Mouse (Mus musculus) megakaryocyte progenitor cell, adult 5-6 weeks (primary cell): ENCODE results near the gene Dock9. TPM values are rescaled to one million over a fixed set of nuclear protein-coding genes. Genes with fewer than 3 reads are reported as not detected.
A peak's percentile ranks its signal among the peaks of the same experiment; 100 is the strongest.

Experiments used
- ATAC-seq: replicated peaks from 2 replicates; pipeline ENCODE4 v1.8.0; 2016; ENCODE audit warnings: mild to moderate bottlenecking, moderate TSS enrichment, inconsistent platforms; ENCODE audit not compliant: poor library complexity
- total RNA-seq, 2 experiments: library from RNA; stranded (forward) in 1 of 2; stranded (reverse) in 1 of 2; fragments of 157-497, 149-512 nt in 1 of 2; fragments of 200-1000 nt in 1 of 2; gene quantifications; 2 replicates each; pipeline versions ENCODE4 v1.2.3 to v1.2.4; 2015 to 2017

Gene Dock9
- total RNA-seq (2015) (8.7 and 11.6 TPM in 2 replicates), total RNA-seq (2017) (14.3 and 15.3 TPM in 2 replicates)

DNA sequence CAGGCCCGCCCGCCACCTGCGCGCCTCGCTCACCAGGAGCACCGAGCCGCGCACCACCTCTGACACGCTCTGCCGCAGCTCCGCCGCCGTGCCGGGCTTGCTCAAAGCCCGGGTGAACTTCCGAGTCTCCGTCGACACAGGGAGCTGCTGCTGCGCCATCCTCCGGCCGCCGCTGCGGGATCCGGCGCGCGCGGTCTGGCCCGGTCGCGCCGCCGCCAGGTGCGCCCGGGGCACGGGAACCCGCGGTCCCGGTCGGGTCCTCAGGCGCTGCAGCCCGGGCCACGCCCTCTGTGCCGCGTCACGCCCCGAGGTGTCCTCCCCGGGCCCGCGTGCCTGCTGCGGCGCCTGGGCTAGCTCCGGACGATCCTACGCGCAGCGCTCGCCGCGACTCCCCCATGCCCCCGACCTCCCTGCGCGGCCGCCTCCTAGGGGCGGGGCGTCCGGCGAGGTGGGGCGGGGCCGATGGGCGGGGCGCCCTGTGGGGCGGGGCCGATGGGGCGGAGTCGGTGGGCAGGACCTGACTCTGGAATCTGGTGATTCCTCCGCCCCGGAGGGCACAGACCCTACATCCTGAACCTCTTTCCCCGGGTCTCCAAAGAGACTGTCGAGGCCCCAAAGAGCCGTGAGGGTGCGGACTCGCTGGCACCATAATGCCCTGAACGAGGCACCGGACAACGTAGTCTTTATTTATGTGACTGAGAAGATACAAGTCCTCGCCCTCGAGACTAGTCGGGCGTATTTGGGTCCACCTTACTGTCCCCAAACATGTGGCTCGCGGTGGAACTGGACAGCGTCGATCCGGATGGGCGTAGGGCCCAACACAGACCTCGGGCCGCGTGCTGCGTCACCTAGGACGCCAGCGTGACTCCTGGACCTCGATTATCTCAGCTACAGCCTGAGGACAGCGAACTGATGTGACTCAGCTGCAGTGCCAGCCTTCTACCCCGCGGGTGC lies at the start of gene Dock9:
Dock9 (minus strand) TSS at position 381 of the 954 bp plus-strand sequence.
- ATAC-seq, result peak; percentile 63

DNA sequence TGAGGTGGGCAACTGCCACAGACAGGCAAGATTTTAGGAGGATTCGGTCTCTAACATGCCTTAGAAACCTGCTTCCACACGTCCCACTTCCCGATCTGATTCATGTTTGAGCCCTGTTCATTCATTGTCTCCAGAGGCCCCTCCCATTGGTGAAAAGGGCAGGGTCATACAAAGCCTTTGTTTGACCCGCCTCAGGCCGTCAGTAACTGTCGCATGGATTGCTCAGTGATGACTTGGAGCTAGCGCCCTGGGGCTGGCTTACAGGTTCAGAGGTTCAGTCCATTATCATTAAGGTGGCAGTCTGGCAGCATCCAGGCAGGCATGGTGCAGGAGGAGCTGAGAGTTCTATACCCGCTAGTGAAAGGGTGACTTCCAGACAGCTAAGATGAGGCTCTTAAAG lies 46.8 kb upstream of the Dock9 start:
- no peak for ATAC-seq

DNA sequence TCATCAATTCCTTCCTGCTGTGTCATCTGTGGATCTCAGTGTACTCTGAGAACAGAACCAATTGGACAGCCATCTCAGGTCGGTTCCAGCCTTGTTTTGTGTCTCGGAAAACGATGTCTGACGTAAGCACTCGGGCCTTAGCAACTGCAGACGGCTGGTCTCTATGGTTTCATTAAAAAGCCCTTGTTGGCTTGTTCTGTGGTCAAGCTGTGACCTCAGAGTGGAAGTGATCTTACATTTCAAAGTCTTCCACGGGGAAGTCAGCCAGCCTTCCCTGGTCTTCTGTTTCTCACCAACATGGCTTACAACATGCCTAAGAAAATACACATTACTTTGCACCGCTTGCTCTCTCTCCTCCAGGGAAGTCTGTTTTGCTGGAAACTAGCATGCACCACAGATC lies 42.6 kb upstream of the Dock9 start:
- ATAC-seq, result peak; percentile 60

DNA sequence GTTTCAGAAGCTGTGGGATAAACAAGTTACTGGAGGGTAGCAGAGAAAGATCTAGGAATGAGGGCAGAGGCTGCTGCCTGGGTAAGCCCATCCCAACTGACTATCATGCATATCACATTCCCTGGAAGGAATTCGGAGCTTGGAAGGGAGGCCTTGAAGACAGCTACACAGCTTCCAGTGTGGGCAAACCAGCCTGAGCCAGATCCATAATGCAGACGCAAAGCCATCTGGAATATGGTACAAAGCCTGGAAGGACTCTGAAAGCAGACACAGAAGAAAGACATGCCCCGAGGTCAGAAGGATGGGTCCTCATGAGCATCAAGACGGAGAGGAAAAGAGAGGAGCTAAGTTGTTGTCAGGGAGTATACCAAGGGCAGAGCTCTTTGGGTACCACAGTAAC lies 40.5 kb upstream of the Dock9 start:
- no peak for ATAC-seq

DNA sequence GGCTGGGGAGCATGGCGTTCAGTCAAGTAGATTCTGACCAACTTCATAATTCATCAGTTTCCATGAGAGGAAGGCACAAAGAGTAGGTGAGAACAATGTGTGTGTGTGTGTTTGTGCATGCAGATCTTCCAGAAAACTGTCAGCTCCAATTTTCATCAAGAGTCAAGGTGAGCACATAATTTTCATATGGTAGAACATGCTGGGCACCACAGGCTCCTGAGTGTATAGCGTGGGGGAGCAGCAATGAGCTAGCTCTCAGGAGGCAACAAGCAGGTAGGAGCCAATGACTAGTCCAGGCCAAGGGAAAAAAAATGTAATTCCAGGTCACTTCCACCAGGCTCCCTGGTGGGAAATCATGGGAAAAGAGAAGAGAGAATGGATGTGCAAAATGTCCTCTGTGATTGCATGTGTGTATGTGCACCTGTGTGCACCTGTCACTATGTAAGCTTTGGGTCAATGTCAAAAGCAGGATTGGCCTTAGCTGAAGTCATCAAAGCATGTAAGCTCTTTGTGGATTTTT lies 35.4 kb upstream of the Dock9 start:
- ATAC-seq, result no peak

DNA sequence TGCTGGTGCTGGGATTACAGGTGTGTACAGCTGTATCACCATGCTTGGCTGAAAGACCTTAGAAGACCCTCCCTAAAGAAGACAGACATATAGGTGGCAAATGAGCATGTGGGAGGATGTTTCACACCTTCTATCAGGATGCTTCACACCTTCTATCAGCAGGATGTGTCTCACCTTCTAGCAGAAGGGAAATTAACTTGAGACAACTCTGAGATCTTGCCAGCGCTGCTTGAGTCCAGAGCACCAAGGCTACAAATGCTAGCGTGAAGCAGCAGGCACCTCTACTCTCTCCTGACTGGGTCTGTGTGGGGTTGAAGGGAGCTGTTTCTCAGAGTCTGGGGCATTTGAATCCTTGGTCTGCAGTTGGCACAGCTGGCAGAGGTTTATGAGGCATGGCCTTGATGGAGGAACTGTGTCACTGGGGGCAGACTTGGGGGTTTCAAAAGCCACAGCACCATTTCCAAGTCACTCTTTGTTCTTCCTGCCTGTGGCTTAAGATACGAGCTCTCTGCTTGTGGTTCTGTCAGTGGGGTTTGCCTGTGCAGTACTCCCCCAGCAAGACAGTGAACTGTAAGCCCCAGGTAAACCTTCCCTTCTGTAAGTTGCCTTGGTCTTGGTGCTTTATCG lies 32.3 kb upstream of the Dock9 start:
- peak; percentile 77 for ATAC-seq

DNA sequence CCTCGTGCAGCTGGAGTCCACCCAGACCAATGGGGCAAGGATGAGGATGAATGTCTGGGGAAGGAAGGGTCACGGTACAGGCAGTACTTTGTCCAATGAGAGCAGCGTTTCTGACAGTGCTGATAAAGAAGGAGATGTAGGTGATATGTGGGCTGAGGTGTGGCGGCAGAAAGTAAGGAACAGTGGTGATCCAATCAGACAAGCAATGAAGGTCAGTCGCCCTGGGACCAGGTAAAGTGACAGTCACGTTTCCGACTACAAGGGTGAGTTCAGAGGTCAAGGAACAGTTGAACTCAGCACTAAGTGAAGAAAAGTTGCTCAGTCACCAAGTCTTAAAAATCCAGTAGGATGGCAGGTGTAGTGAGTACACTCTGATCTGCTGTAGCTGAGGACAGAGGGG lies 29.5 kb upstream of the Dock9 start:
- no peak for ATAC-seq

DNA sequence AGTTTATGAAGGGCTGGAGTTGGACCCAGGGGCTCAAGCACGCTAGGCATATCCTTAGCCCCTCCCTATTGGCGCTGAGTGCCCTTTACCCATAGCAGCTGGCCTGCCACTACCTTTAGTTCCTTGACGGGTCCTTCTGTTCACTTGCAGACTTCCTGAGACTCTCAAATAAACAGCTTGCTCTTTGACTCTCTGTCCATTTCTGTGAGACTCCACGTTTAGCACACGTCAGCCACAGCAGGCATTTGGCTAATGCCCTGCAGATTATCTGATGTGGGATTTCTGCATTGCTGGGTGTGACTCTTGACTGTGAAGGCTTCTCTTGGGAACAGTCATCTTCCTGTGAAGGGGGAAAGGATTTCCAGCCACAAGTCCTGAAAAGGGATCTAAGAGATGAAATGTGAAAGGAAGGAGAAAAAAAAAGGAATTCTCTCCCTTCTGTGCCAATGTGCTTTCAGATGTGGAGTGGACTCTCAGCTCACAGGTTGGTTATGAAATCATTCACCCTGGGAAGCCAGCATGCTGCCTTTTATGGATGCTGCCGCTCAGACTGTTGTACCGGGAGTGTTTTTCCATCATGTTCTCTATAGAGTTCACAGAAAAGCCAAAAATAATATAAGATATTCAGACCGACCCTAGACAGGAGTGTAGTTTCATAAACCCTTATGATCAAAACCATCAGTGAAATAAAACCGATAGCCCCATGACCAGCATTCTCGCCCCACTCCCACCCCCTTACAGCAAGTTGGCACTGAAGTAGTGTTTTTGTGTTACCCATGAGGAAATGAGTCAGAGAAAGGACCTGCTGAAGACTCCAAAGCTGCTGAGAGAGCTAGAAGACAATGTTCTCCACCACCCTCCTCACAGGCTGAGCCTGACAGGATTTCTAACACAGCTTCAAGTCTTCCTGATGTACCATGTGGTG lies 28.1 kb upstream of the Dock9 start:
- no peak for ATAC-seq

DNA sequence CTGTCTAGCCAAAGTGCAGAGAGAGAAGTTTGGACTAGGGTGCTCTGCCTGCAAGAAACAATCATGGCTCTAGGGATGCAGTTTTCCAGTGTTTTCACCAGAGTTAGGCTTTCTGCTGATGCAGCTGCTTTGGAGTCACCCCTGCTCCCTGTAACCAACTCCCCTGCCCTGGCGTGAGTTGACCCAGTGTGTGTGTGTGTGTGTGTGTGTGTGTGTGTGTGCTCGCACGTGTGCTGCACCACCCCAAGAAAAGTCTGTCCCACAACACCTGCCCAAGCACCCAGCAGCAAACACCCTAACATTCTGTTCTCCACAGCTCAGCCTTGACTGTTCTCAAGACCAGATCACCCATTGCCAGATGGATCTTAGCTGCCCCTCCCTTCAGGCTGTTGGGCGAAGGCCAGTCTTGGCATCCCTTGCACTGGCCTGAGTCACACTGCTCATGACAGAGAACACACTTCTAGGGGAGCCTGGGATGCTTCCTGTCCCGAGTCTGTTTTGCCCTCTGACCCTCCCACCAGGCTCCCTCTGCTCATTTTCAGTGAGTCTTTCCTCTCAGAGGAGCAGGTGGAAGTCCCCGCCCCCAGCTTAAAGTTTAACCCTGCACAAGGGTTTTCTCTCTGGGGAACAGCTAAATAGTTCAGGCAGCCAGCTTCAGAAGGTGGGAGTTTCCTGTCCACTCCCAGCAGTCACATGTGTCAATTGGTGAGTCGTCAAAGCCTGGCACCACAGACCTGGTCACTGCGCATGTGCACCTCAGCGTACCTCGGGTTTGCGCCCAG lies 26.9 kb upstream of the Dock9 start:
- peak; percentile 70 for ATAC-seq

DNA sequence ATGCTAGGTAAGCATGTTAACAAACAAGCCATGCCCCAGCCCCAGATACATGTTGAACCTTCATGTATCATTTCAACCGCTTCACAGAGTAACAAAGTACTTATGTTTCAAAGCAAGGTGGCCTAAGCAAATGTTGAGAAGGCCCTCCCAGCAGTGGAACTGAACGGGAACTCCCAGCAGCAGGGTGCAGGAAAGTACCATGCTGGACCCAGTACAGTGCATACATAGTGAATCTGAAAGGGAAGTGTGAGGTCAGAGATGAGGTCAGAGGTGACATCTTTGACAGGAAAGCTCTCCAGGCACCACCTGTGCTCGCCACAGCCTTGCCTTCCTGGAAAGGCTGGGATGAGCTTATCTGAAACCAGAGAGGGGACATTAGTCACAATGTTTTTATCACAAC lies 25.4 kb upstream of the Dock9 start:
- no peak for ATAC-seq

DNA sequence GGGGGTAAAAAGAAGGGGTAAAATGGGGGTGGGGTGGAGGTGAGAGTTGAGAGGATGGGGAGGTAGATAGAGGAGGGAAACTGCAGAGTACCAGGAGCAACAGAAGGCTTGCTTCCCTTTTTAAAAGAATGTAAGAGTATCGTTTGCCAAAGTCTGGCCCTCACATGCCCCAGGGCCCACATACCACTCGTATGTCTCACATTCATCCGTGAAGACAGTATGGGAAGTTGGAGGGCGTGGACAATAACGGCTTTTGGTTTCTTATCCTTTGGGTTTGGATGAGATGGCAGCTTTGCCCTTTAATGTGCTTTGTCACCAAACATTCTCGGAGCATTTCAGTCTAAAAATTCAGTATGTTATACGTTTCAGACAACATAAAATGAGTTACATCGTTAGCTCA lies 24.9 kb upstream of the Dock9 start:
- peak; percentile 47; the same call in 1 of the 2 replicates for ATAC-seq

DNA sequence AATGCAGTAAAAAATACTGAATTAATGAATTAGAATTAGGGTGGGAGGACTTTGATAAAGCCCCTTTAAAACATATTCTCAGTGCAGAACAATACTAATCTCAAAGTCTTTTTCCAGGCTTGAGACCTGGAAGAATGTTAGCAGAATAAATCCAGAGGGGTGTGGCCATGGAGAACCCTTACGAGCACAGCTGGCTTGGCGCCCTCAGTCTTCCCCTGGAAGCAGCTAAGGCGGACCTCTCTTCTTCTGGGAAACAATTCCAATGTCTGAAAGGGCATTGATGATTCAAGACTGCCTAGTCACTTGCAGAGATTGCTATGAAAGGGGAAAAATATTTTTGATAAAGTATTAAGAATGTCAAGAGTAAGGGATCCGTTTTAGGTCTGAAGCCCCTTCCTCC lies 9.2 kb upstream of the Dock9 start:
- ATAC-seq, result no peak

DNA sequence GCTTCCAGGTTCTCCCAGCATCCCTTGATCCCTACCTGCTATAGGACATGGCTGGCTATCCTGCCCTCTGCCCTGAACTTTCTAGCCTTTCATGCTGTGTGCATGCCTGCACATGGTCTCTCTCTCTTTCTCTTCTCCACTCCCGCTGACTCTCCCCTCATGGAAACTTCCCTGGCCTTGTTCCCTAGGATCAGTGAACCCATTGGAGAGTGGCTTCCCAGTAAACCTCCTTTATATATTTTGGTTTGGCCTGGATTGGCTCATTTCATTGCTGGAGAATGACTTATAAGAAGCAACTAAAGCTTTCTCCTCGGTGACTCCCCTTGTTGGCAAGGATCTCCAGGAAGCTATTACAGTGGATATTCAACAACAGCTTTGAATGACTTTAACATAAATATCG lies 8.7 kb upstream of the Dock9 start:
- no peak for ATAC-seq

DNA sequence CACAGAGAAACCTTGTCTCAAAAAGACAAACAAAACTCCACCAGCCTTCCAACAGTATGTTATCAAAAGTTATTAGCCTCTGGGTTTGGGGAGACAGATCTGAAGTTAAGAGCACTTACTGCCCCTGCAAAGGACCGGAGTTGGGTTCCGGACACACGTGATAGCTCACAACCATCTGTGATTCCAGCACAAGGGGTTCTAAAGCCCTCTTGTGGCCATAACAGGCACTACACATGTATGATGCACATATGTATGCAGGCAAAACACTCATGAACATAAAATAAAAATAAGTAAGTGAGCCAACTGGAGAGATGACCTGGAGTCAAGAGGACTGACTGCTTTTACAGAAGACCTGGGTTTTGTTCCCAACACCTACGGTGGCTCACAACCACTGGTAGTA lies 6.8 kb upstream of the Dock9 start:
- peak; percentile 80 for ATAC-seq

DNA sequence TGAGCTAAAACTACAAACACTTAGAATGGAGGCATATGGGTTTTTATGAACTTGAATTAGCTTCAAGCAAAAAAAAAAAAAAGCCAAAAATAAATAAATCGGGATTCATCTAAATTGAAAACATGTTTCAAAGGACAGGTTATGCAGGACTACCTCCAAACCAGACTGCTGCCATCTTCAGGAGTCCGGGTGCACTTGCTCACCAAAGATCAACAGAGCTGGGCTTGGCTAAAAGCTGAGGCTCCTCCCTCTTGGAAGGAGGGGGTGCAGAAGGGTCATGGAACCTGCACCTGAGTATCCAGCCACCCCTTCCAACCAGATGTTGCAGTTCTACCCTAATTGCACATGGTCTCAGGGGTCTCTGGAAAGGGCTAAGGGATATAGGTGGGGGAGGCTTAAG lies 3.3 kb upstream of the Dock9 start:
- peak; percentile 35; the same call in 1 of the 2 replicates for ATAC-seq

DNA sequence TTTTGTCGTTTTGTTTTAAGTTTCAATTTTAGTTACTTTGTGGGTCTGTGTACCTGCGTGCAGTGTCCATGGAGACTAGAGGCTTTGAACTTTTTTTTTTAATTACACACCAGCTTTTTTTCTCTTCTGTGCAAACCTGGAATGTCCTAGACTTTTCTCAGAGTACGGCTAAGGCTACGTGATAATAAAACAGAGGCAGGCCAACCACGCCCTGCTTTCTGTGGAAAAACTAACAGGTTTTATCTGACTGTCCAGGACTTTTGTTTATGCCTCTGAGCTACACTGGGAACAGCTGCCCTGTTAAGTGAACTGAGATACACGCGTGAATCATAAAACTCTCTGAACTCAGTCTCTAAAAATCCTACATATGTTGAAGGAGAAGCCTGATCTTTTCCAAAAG lies 1.5 kb upstream of the Dock9 start:
- no peak for ATAC-seq

DNA sequence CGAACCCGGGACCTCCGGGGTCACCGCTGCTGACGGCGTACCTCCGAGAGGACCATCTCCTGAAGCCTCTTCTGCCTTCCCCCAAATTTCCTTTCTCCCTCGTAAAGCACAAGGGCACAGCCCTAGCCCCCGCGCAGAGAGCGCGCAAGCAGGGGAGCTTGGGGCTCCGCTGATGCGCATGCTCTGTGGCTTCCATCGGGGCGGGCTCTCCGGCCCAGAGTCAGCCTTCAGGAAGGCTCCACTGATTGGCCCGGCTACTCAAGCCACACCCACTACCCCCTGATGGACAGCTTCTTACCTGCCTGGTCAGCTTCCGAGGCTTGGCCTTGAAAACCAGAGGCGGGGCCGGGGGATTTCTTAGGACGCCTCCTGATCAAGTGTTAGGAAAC lies 768 bp upstream of the Dock9 start:
- peak; percentile 69 for ATAC-seq

DNA sequence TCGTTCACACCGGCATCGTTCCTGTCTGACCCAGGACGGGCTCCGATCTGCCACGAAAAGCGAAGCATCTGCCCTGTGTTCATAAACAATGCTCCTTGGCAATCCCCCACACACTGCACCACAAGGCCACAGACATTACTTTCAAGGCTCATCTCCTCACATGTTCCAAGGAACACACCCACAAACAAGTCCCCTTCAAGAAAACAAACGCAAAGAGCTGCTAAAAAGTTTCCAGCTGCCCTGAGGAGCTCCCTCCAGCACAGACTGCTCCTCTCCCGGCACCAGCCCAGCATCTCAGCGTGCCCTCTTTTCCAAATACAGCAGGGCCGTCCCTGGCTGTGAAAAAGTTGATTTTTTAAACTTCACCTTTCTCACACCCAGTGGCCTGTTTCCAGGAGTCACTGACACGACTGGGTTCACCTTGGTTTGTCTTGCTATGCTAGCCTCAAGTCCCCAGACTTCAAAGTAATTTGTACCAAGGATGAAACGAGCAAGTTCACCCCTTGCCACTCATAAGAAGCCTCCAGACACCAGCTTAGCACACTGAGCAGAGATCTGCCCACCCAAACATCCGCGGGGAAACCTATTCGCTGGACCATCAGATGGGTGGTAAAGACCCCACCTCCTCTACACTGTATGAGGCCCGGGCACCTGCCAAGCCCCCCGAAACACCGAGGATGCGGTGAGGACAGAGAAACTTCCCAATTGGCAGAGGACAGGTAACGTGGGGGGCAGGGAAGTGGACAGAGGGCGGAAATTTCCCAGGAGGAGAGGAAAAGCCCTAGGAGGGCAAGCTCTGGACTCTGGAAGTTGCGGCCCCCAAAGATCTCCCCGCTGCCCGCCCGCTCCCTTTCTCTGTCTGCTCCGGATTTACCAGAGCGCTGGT lies 823 bp downstream of the Dock9 start:
- no peak for ATAC-seq

DNA sequence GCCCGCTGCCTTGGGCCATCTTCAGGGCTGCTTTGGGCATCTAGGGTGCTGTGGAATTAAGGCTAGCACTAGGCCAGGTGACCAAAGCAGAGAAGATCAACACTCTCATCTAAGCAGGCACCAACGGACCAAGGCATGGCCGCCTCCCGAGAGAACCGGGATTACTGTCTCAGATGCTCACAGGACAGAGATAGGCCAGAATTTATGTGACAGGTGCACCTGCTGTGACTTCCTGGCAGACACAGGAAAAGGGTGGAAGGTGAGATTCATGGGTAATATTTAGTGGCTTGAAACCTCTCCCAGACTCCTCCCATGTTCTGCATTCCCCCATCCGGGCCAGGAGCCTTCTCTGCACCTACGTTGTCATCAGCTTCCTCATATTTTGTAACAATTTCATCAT lies 2.1 kb downstream of the Dock9 start:
- ATAC-seq, result no peak
